Mouse (Mus musculus): ENCODE measurements around the gene Klhl25. TPM values are rescaled to one million over a fixed set of nuclear protein-coding genes. Genes with fewer than 3 reads are reported as not detected.
"Not testable (repeated sequence)": the region's sequence is repeated elsewhere in the genome, so short reads cannot be mapped to it uniquely, and the experiment has no call there.

Klhl25 gene
- total RNA-seq, 2 experiments from 2014 or later: 5.4 to 8.7 TPM

DNA sequence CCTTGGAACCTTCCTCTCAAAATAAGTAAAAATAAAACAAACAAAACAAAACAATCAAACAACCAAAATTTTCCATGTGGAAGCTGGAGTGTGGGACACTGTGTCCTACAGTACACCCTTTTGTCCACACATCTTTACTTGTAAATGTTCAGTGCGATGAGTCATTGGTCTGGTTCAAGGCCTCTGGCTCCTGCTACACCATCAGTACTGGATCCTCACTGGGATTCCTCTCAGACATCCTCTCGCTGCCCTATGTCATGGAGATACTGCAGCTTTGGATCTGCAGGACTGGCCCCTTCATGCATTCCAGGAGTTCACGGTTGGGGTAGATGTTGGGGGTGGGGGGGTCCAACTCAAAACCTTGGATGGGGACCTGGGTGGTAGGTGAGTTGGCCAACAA, 5.8 kb upstream of the Klhl25 start:
- no peak for ATAC-seq (replicated peaks; ENCODE audit: poor library complexity)

DNA sequence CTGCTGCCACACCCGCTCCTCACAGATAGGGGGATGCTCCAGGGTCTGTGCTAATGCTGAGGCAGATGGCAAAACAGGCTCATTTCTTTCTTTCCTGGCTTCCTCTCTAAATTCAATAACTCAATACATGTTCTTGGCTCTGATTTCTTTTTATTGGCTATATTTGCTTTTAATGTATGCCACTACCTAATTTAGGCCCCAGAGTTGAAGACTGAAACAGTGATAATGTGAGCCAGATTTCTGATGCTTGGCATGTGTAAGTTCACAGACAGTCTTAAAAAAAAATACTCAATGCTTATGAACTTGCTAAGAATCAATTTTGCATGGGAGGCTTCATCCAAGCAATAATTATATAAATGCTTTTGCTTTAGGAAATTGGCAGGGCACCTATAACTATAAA, 2.2 kb upstream of the Klhl25 start:
- no peak for ATAC-seq (replicated peaks; ENCODE audit: poor library complexity)

DNA sequence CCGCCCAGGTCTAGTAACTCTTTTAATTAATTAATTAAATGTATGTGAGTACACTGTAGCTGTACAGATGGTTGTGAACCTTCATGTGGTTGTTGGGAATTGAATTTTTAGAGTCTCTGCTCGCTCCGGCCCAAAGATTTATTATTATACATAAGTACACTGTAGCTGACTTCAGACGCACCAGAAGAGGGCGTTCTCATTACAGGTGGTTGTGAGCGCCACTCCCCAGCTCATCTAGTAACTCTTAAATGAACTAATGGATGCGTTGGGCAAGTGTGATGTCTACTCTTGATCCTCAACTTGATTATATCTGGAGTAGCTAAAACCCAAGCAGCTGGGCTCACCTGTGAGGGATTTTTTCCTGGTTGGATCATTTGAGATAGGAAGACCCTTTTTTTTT, 1.2 kb upstream of the Klhl25 start:
- no peak for ATAC-seq (replicated peaks; ENCODE audit: poor library complexity)

DNA sequence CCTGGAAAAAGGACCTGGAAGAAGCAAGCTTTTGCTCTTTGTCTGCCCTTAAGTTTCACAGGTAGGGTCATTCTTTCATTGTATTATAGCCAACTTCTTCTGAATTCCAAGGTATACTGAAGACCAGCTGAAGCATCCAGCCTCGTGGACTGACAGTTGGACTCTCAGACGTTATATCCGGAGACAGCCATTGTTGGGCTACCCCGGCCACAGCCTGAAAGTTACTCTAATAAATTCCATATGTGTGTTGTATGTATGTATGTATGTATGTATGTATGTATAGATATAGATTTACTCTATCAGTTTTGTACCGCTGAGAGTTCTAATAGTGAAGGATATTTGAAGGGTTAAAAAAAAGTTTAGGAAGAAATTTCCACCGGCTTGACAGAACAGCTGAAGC, 621 bp upstream of the Klhl25 start:
- no peak for ATAC-seq (replicated peaks; ENCODE audit: poor library complexity)

DNA sequence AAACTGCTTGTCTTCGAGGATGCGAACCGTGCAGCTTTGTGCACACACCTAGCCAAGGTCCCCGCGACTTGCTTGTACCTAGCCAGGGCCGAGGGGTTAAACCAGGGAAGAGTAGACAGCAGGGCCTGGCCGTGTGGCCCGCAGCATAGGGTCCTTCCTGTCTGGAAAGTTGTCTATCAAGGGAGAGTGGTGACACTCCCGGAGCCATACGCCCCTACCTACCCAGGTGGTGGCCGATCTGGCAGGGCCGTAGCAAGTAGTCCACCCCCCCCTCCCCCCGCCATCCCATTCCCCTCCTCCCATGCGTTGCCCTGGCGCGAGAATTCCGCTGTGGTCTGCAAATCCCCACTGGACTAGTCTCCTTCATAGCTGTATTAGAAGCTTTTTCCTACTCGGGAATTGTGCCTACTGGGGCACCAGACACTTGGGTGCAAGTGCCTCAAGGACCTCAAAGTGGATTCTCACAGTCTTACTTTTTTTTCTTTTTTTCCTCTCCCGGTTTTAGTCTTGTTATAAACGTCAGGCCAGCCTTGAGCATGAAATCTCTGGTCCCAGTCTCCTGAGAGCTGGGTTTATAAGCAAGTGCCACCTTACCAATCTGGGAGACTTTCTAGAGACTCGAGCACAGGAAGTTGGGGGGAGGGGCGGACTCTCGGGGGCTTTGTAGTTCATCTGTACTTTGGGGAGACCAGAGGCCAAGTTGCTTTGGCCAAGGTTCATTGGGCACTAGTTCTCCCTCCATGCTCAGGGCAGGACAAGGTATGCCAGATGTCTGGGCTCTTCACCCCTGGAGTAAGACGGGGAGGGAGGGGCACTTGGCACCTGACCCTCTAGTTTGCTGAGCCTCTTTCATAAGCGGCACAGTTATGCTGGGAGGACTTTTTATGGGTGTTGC, 913 bp downstream of the Klhl25 start:
- ATAC-seq (replicated peaks; ENCODE audit: poor library complexity): peak; percentile 2; the same call in 1 of the 2 replicates

DNA sequence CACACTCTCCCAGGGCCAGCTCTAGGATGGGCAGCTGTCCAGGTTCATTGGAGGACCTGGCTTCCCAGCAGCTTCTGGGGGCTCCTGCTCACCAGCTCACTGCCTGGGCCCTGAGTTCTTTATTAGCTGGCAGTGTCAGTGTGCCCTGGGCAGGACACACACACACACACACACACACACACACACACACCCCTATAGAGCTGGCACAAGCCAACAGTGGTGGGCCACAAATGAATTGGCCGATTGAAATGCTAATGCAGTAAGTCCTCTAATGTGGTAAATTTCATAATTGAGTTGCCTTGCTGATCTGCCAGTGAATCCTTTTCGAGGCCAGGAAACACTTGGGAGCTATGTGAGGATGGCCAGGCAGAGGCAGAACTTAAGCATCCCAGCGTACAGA, 2.3 kb downstream of the Klhl25 start:
- not testable (repeated sequence) for ATAC-seq (replicated peaks; ENCODE audit: poor library complexity)

DNA sequence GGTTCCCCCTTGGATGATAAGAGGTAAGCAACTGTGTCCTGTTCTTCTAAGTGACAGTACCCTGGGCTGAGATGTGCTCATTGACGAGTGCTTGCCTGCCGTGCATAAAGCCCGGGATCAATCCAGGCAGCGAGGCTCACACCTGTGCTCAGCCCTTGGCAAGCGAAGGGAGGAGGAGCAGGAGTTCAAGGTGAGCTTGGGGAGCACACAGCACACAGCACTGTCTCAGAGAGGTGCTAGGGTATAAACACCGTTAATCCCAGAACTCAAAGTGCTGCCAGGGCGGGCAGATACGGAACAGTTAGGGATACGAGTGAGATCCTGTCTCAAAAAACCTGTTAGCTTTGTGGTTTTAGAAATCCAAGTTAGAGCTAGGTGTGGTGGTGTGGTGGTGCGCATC, 3.2 kb downstream of the Klhl25 start:
- no peak for ATAC-seq (replicated peaks; ENCODE audit: poor library complexity)

DNA sequence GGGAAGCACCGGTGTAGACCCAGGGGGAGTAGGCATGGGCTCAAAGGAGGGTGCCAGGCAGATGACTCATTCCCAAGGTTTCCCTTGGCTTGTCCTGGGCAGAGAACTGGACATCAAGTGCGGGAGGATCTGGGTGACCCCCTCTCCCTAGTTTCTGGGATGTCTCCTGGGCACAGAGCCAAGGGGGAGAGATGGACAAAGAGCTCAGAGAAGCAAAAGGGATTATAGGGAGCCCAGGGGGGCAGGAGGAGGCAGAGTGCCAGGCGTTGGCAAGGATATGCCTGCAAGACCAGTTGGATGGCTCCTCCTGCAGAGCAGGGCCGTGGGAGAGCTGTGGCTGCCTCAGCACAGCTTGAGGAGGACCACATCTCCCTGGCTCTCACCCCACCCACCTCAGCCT, 4.3 kb downstream of the Klhl25 start:
- no peak for ATAC-seq (replicated peaks; ENCODE audit: poor library complexity)

DNA sequence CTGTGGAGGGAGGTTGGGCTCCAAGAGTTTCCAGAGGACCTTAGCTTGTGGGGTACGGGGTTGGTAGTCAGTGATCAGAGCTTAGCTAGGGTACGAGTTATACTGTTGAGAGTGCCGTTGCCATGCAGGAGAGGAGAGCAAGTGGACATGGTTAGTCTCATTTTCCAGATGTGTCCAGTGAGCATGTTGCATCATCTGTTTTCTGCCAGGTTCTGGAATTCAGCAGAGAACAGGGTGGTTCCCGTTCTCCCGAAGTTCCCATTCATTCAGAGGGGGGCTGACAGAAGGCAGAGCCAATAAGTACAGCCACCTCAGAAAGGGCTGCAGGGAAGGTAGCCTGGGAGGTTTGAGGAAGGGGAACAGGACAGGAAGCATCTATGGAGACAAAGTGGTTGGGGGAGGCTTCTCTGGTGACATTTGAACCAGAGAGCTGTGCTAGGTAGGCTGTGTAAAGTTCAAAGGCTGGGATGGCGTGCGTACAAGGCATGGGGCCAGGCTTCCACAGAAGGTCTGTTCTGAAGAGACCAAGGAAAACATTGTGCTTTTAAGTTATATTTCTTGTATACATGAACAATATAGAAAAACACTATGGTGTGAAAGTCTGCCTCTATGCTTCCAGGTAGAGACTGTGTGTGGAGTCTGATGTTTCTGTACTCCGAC, 5.2 kb downstream of the Klhl25 start:
- ATAC-seq (replicated peaks; ENCODE audit: poor library complexity): no peak

DNA sequence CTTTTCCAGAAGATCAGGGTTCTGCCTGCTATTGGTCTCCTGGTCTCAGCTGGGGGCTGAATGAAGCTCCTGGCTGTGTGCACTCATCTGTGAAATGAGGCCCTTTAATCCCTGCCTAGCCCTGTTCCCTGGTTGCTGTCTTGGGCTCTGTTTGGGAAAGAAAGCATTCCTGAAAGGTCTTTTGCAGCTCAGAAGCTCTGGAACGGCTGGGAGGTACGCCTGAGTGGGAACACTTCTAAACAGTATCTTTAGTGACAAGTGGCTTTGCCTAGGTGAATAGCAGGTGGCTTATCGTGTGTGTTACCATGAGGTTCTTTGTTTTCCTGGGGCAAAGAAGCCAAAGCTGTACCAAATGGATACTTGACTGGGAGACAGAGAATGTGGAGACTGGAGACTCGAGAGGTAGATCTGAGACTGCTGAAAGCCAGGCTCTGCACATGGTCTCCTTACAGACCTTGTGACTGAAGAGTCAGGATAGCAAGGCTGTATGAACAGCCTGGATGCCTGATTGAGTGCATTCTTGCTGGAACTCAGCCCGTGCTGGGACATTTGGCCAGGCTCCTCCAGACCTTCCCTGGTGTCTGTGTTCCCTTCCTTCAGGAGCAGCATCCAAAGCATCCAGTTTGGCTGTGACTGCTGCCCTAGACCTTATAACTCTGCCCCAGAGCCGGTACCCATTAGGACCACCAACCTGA, 6.3 kb downstream of the Klhl25 start:
- no peak for ATAC-seq (replicated peaks; ENCODE audit: poor library complexity)

DNA sequence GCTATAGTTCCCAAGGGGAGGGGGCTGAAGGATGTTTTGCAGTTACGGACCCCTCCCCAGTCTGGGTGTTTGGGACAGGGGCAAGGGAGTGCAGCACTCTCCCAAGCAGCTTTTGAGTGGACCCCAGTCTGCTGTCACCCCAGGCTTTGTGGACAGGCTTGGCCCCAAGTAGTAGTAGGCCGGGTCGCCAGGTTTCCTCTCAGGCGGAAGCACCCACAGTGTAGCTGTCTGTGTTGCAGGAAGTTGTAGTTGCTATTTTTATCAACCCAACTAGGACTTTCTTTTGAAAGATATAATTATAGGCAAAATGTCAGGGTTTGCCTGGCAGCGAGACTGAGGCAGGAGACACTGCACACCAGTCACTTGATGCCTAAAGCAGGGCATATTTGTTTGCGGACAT, 6.9 kb downstream of the Klhl25 start:
- ATAC-seq (replicated peaks; ENCODE audit: poor library complexity): peak; percentile 38

DNA sequence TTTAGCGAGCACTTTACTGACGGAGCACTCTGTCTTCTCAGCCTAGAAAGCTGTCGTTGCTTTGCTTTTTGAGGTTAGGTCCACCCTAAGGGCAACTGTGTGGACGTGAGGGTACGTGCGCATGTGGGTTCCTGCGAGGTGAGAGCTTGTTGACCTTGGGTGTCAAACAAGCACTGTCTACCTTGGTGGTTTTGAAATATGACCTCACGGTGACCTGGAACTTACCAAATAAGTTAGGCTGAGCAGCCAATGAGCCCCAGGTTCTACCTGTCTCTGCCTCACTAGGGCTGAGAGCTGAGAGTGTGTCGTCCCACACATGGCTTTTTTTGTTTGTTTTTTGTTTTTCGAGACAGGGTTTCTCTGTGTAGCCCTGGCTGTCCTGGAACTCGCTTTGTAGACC, 8.1 kb downstream of the Klhl25 start:
- ATAC-seq (replicated peaks; ENCODE audit: poor library complexity): no peak

DNA sequence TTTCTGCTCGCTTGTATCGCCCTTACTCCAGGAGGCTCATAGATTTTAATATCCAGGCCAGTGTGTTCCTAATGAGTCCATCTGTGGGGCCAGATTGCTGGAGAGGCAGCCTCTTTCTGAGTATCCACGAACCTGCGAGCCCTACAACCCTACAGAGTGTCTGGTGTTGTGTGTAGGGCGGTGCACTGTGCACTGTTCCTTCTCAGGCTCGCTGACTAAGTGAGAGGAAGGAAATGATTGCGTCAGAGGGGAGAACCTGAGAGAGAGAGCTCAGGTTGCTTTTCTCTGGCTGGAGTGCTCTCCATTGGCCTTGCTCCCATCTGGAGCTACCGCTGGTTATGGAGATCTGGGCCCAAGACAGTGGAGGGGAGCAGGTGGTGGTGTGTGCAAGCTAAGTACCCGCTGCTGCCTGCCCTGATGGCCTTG, 11.7 kb downstream of the Klhl25 start:
- ATAC-seq (replicated peaks; ENCODE audit: poor library complexity): peak; percentile 45

DNA sequence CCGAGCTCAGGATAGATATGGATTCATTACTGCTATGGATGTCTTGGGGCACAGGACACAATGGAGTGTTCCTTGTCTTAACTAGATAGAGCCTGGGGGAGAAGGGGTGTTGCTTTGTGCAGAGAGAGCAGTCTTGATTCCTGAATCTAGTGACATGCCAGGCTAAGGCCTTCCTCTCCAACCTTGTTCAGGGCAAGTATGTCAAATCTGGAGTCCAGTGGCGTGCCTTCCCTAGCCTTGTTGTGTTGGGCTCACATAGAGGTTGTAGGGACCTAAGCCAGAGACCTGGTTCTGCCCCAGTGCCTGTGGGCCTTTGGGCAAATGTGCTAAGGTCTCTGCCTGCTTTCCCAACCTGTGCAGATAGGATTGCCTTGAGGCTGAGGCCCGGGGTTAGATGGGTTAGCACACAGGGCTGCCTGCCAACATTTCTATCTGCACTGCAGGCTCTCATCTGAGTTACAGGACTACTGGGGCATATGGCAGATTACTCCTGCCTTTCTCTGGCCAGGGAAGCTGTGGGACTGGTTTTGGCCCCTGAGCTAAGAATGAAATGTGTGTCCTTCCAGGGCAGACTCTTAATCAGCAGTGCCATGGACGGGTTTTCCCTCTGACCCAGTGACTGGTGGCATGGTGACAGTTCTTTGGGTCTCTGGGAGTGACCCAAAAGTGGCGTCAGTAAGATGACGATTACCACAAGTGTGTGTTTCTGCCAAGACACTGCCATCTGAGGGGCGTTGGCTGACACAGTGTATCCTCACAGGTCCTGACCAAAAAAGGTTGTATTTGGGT, 13.7 kb downstream of the Klhl25 start:
- ATAC-seq (replicated peaks; ENCODE audit: poor library complexity): peak; percentile 64

DNA sequence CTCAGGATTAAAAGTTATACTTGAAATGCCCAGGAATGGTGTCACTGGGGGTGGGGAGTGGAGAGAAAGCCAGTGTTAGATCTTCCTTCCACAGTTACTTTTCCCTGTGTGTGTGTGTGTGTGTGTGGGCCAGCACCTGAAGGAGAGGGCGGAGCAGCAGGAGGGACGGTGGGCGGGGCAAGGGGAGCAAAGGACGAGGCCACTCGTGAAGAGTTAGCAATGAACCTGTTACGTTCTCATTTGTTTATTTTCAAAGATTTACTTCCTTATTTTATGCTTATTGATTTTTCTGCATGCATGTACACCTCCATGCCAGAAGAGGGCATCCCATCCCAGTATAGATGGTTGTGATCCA, 14.3 kb downstream of the Klhl25 start:
- not testable (repeated sequence) for ATAC-seq (replicated peaks; ENCODE audit: poor library complexity)

DNA sequence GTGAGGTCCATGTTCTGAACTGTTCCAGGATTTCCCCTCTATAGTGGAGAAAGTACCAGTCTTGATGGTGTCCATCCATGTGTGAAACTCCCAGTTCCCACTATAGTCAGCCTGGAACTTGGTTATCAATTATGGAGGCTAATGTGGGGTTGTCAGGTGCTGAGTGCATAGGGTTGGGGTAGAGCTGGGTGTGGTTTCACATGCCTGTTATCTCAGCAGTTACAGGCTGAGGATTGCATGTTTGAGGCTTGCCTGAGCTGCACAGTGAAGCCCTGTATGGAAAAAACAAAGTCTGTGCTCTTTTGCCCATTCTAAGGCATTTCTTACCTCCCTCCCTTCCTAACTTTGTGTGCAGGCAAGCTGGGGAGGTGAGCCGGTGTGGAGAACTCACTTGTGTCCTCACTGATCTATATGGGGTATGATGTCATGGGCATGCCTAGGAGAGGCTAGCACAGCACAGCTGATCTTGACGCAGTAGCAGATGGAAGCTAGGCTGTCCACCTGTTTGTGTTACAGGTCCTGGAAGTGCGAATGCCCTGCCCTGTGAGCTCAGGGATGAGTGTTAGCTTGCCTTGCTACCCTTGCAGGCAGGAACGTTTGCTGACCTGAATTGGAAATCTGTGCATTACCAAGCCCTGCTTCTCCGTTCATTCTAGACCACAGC, 15.3 kb downstream of the Klhl25 start:
- ATAC-seq (replicated peaks; ENCODE audit: poor library complexity): peak; percentile 77

DNA sequence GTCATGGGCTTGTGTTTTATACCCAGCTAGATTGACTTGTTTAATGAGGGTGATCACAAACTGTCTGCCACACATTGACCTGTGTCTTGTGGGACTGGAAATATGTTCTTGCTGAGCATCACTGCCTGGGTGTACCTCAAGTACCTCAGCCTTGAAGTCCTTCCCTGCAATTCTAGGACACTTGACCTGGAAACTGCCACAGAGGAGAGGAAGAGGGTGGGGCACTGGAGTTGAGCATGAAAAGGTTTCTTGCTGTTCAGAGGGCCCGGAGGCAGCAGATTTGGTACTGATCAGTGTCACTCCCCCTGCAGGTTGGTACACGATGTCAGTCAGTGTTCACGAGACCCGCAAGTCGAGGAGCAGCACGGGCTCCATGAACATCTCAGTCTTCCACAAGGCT, 16.9 kb downstream of the Klhl25 start:
- no peak for ATAC-seq (replicated peaks; ENCODE audit: poor library complexity)

DNA sequence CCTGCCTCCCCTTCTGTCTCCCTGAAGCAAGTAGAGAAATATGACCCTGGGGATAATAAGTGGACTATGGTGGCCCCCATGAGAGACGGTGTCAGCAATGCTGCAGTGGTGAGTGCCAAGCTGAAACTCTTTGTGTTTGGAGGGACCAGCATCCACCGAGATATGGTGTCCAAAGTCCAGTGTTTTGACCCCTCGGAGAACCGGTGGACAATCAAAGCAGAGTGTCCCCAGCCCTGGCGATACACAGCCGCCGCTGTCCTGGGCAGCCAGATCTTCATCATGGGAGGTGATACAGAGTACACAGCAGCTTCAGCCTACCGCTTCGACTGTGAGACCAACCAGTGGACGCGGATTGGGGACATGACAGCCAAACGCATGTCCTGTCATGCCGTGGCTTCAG, 18.4 kb downstream of the Klhl25 start:
- ATAC-seq (replicated peaks; ENCODE audit: poor library complexity): no peak

DNA sequence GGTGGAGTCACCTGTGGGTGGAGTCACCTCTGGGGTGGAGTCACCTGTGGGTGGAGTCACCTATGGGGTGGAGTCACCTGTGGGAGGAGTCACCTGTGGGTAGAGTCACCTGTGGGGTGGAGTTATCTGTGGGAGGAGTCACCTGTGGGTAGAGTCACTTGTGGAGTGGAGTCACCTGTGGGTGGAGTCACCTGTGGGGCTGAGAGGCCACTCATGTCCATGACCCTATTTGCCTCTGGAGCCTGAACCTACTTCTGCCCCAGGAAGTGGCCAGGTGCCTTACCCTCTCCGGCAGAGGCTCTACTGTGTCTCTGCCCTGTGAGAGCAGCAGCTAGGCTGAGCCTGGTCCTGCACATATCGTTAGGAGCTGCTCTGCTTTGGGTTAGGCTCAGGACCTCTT, 20.6 kb downstream of the Klhl25 start:
- no peak for ATAC-seq (replicated peaks; ENCODE audit: poor library complexity)

DNA sequence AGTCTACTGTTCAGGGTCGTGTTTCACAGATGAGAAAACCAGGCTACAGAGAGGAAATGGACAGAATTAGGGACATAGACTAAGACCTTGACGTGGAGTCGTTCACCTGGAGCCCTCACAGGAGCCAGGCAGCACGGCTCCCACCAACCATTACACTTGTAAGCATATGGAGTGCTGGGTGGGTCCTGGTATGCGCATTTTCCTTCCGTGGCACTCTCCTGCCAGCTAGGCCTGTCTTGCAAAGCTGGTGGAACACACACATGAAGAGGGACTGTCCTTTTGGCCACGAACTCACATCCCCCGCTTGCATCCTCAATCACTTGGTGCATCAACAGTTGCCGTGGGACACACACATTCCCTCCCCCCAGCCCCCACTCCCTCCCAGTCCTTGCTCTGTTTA, 22.4 kb downstream of the Klhl25 start:
- no peak for ATAC-seq (replicated peaks; ENCODE audit: poor library complexity)

DNA sequence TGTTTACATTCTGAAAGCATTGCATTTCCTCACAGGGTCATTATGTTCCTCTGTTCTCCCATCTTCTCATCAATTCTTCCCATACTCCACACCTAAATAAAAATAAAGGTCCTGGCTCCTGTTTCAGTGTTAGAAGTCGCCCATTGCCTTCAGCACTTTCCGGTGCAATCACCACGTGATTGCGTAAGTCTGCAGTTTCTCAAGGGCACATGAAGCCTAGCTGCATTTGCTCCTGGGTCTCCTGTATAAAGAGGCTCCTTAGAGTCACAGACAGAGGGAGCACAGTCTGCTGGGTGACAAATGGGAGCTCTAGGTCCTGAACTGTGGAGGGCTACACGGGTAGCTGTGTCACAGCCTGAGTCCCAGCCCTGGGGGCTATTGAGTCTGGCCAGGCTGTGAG, 24.1 kb downstream of the Klhl25 start:
- ATAC-seq (replicated peaks; ENCODE audit: poor library complexity): peak; percentile 72

Data from megakaryocyte progenitor cell, adult 5-6 weeks (primary cell).